Mouse (Mus musculus): Measurements from ENCODE around the gene Ndrg4. TPM values are rescaled to one million over a fixed set of nuclear protein-coding genes. Genes with fewer than 3 reads are reported as not detected.

Gene Ndrg4
- polyA plus RNA-seq (2014; fragmentation: Nextera tagmentation; extraction: Ambion mirVana) = 21.0 and 22.3 TPM in 2 replicates

DNA sequence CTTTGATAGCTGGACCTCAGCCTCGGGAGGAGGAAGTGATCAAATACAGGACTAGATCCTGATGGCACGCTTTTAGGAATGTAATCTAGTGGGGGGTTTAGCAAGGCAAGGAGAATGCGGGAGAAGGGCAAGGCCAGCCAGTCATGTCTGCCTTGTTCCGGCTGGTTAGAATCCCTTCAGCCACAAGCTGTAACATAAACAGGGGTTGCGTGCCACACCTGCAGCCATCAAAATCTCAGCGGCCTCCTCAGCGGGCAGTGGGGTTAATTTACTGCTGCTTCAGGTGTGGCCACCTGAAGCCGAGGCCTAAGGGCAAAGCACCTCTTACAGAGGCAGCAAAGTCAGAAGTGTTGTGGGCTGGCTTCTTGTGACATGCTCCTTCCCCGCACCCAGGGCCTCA, at the start of gene Ndrg4:
Ndrg4 (plus strand) TSS at position 350 of the 400 bp plus-strand sequence.
- no peaks in the 10 kb centered on the region for H3K36me3 ChIP-seq (ENCODE audit: control insufficient read depth, insufficient read depth, low read length)
- H3K27ac ChIP-seq (ENCODE audit: low read length) = no peak within 1 kb of the TSS
- H3K4me1 ChIP-seq (ENCODE audit: control insufficient read depth, insufficient read depth, low read length) = 0 out of 2 replicates have a peak, but pooled peaks cover 9% of the 10 kb centered on the region
- H3K9ac ChIP-seq (replicated peaks; ENCODE audit: low read depth, low read length) = peak within 1 kb of the TSS; percentile 28; the same call in 1 of the 2 replicates
- peak within 1 kb of the TSS; percentile 99 for H3K4me2 ChIP-seq (replicated peaks; ENCODE audit: low read depth, low read length)
- H3K9me3 ChIP-seq (ENCODE audit: control insufficient read depth, low read depth, low read length) = no peaks in the 10 kb centered on the region
- WGBS = 38% methylated on average over 9 of the region's 9 CpGs
- peak within 1 kb of the TSS; percentile 54 for H3K4me3 ChIP-seq (ENCODE audit: low read depth, low read length)
- no peak for ATAC-seq (ENCODE audit: insufficient number of reproducible peaks, insufficient read depth, low FRiP score, low read depth)
- H3K27me3 ChIP-seq (ENCODE audit: control insufficient read depth, insufficient read depth, low read length) = peaks cover 25% of the 10 kb centered on the region

DNA sequence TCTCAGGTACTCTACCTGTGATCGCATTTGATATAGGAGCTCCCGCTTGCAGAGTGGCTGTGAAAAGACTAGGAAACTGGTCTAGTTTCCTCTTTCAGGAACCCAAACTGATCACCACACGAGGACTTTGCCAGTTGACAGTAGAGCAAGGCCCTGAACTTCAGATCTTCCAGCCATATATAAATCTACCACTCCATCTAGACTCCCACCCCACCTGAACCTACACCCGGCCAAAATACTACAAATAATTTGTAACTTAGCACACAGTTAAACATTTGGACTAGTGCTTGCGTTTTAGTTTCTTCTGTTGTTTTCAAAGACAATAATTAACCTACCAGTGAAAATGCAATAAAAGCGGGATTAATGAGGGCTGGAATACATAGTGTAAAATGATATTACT, 43.9 kb upstream of the Ndrg4 start:
- no peaks in the 10 kb centered on the region for H3K36me3 ChIP-seq (ENCODE audit: control insufficient read depth, insufficient read depth, low read length)
- no peak overlapping the region for H3K9ac ChIP-seq (replicated peaks; ENCODE audit: low read depth, low read length)
- peak overlapping the region; percentile 56 for H3K4me3 ChIP-seq (ENCODE audit: low read depth, low read length)
- 80% methylated on average over 6 of the region's 6 CpGs for whole genome bisulfite sequencing
- peak overlapping the region; percentile 59; the same call in 1 of the 2 replicates for H3K4me2 ChIP-seq (replicated peaks; ENCODE audit: low read depth, low read length)
- no peaks in the 10 kb centered on the region for H3K4me1 ChIP-seq (ENCODE audit: control insufficient read depth, insufficient read depth, low read length)
- no peaks in the 10 kb centered on the region for H3K27me3 ChIP-seq (ENCODE audit: control insufficient read depth, insufficient read depth, low read length)
- no peaks in the 10 kb centered on the region for H3K9me3 ChIP-seq (ENCODE audit: control insufficient read depth, low read depth, low read length)
- no peak for ATAC-seq (ENCODE audit: insufficient number of reproducible peaks, insufficient read depth, low FRiP score, low read depth)
- no peak overlapping the region for H3K27ac ChIP-seq (ENCODE audit: low read length)

DNA sequence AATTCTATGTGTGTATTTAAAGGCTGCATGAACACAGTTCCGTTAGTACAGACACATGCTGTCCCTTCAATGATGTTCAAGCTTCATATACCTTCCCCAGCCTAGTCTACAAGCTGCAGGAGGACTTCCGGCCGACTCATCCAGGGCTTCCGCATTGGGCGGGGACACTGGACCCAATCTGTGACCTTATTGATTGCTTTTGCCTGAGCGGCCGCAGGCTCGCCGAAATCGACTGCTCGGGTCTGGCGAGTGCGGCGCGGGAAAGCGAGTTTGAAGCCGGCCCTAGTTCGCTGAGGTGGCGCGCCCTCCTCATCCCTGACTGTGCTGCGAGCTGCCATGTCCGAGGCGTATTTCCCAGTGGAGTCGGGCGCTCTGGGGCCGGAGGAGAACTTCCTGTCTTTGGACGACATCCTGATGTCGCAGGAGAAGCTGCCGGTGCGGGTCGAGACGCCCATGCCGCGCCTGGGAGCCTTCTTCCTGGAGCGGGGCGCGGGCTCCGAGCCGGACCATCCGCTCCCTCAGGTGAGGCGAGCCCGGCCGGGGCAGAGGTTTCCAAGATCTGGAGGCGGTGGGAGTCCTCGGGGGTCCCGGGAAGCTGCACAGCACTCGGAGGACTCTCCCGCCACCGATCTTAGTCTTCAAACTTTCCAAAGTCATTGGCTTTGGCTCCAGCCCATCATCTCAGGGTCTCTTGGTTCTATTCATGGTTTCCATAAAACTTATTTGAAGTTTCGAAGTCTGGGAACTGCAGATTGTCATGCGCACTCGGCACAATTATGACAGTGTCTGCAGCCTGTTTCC, 43.3 kb upstream of the Ndrg4 start, which contains the start of gene Gins3:
Gins3 (plus strand) TSS at position 192 of the 801 bp plus-strand sequence.
- Histone ChIP-seq H3K27me3 (ENCODE audit: control insufficient read depth, insufficient read depth, low read length) (no peaks in the 10 kb centered on the region), H3K4me1 (ENCODE audit: control insufficient read depth, insufficient read depth, low read length) (no peaks in the 10 kb centered on the region), H3K9ac (replicated peaks; ENCODE audit: low read depth, low read length) (peak within 1 kb of the TSS; percentile 34; the same call in 1 of the 2 replicates), H3K27ac (ENCODE audit: low read length) (no peak within 1 kb of the TSS), H3K9me3 (ENCODE audit: control insufficient read depth, low read depth, low read length) (no peaks in the 10 kb centered on the region), H3K4me2 (replicated peaks; ENCODE audit: low read depth, low read length) (peak within 1 kb of the TSS; percentile 59), H3K4me3 (ENCODE audit: low read depth, low read length) (peak within 1 kb of the TSS; percentile 56), H3K36me3 (ENCODE audit: control insufficient read depth, insufficient read depth, low read length) (no peaks in the 10 kb centered on the region)
- peak; percentile 90 for ATAC-seq (ENCODE audit: insufficient number of reproducible peaks, insufficient read depth, low FRiP score, low read depth)
- WGBS = under 1% methylated on average over 52 of the region's 52 CpGs

DNA sequence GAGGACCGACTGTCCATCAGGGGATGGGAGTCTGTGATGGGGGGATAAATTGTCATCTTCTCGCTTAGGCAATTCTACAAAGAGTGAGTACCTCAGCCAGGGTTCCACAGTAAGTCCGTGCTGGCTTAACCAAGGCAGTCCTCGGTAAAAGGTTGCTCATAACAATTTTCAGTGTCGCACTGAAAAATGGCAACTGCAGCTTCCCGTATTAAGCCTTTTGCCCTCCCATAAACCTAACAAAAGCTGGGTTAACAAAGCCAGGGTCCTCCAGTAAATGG, 42.8 kb upstream of the Ndrg4 start:
- Histone ChIP-seq H3K4me1 (ENCODE audit: control insufficient read depth, insufficient read depth, low read length) (no peaks in the 10 kb centered on the region), H3K9me3 (ENCODE audit: control insufficient read depth, low read depth, low read length) (no peaks in the 10 kb centered on the region), H3K9ac (replicated peaks; ENCODE audit: low read depth, low read length) (peak overlapping the region; percentile 34; the same call in 1 of the 2 replicates), H3K4me2 (replicated peaks; ENCODE audit: low read depth, low read length) (peak overlapping the region; percentile 59), H3K36me3 (ENCODE audit: control insufficient read depth, insufficient read depth, low read length) (no peaks in the 10 kb centered on the region), H3K4me3 (ENCODE audit: low read depth, low read length) (peak overlapping the region; percentile 56), H3K27ac (ENCODE audit: low read length) (no peak overlapping the region), H3K27me3 (ENCODE audit: control insufficient read depth, insufficient read depth, low read length) (no peaks in the 10 kb centered on the region)
- ATAC-seq (ENCODE audit: insufficient number of reproducible peaks, insufficient read depth, low FRiP score, low read depth) = no peak
- 3% methylated on average over 6 of the region's 6 CpGs for WGBS

DNA sequence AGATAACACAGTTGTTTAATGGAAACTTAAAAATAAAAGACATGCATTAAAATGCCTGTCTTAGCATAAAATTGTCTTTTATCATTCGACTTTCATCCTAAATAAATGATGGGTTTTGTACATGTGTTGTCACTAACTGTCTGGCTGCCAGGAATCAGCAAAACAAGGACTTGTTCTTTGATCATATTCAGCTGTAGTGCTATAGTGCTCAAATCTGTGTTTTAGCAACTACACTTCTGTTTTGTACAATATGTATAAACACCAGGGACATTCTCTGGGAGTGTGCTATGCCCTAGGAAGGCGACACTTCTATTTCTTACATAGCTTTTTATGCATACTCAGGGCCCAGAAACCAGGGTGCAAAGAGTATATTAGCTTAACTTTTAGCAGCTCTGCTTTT, 31.8 kb upstream of the Ndrg4 start:
- Histone ChIP-seq H3K27ac (ENCODE audit: low read length) (no peak overlapping the region), H3K4me1 (ENCODE audit: control insufficient read depth, insufficient read depth, low read length) (no peaks in the 10 kb centered on the region), H3K36me3 (ENCODE audit: control insufficient read depth, insufficient read depth, low read length) (peaks cover 11% of the 10 kb centered on the region), H3K9me3 (ENCODE audit: control insufficient read depth, low read depth, low read length) (no peaks in the 10 kb centered on the region), H3K27me3 (ENCODE audit: control insufficient read depth, insufficient read depth, low read length) (no peaks in the 10 kb centered on the region), H3K4me2 (replicated peaks; ENCODE audit: low read depth, low read length) (no peak overlapping the region), H3K9ac (replicated peaks; ENCODE audit: low read depth, low read length) (no peak overlapping the region), H3K4me3 (ENCODE audit: low read depth, low read length) (no peak overlapping the region)
- ATAC-seq (ENCODE audit: insufficient number of reproducible peaks, insufficient read depth, low FRiP score, low read depth) = no peak
- WGBS = 91% methylated on average over 2 of the region's 2 CpGs

DNA sequence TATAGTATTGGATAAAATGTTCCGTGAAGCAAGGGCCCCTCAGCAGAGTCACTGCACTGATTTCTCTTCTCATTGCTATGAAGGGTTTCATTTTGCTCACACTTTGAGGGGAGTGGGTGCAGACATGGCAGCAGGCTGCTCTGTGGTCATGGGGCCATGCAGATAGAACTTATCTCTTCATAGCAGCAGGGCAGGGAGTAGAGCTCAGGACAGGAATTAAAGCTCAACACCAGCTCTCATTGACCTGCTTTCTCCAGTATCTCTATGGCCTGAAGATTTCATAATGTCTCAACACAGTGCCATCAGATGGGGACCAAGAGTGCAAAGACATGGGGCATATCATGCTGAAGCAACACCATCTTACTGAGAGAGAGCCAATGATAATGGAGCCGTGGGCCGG, 28.5 kb upstream of the Ndrg4 start:
- no peaks in the 10 kb centered on the region for H3K27me3 ChIP-seq (ENCODE audit: control insufficient read depth, insufficient read depth, low read length)
- no peak overlapping the region for H3K27ac ChIP-seq (ENCODE audit: low read length)
- peaks cover 10% of the 10 kb centered on the region for H3K36me3 ChIP-seq (ENCODE audit: control insufficient read depth, insufficient read depth, low read length)
- ATAC-seq (ENCODE audit: insufficient number of reproducible peaks, insufficient read depth, low FRiP score, low read depth) = no peak
- 85% methylated on average over 3 of the region's 3 CpGs for WGBS
- no peak overlapping the region for H3K4me2 ChIP-seq (replicated peaks; ENCODE audit: low read depth, low read length)
- H3K9ac ChIP-seq (replicated peaks; ENCODE audit: low read depth, low read length) = no peak overlapping the region
- H3K4me1 ChIP-seq (ENCODE audit: control insufficient read depth, insufficient read depth, low read length) = no peaks in the 10 kb centered on the region
- H3K9me3 ChIP-seq (ENCODE audit: control insufficient read depth, low read depth, low read length) = no peaks in the 10 kb centered on the region
- no peak overlapping the region for H3K4me3 ChIP-seq (ENCODE audit: low read depth, low read length)

DNA sequence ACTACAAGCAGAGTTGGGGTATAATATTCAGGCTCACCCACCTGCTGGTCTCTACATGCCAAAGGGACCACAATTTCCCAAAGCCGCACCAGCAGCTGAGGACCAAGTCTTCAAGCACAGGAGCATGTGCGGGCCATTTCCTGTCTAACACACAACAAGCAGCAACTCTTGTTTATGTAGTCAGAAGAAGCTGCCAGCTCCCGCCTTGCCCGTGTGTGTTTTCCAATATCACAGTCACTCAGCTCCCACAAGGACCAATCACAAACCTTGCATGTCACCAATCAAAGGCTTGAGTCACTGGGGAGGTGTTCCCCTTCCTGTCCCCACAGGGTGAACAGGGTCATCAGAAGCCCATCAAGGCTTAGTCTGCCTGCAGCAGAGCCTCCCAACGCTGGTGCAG, 23.4 kb upstream of the Ndrg4 start:
- Histone ChIP-seq H3K36me3 (ENCODE audit: control insufficient read depth, insufficient read depth, low read length) (no peaks in the 10 kb centered on the region), H3K4me1 (ENCODE audit: control insufficient read depth, insufficient read depth, low read length) (no peaks in the 10 kb centered on the region), H3K9ac (replicated peaks; ENCODE audit: low read depth, low read length) (no peak overlapping the region), H3K27ac (ENCODE audit: low read length) (no peak overlapping the region), H3K9me3 (ENCODE audit: control insufficient read depth, low read depth, low read length) (no peaks in the 10 kb centered on the region), H3K4me2 (replicated peaks; ENCODE audit: low read depth, low read length) (no peak overlapping the region), H3K4me3 (ENCODE audit: low read depth, low read length) (no peak overlapping the region), H3K27me3 (ENCODE audit: control insufficient read depth, insufficient read depth, low read length) (no peaks in the 10 kb centered on the region)
- WGBS = 85% methylated on average over 5 of the region's 5 CpGs
- no peak for ATAC-seq (ENCODE audit: insufficient number of reproducible peaks, insufficient read depth, low FRiP score, low read depth)

DNA sequence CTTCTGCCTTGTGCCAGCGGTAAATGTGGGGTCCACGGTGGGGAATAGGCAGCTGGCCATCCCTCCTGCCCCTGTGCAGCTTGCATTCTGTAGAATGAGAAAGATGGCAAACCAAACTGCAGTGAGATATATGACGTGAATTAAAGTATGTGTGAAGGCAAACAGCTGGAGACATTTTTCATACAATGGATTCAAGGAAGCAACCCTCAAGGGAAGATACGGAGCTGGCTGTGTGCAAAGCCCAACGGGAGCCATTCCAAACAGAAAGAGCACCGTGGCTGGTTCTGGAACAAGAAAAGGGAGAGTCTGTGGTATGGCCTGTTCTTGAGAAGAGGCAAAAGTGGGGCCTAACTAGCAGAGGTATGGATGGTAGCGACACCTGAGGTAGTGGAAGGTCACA, 20.9 kb upstream of the Ndrg4 start:
- H3K27me3 ChIP-seq (ENCODE audit: control insufficient read depth, insufficient read depth, low read length) = no peaks in the 10 kb centered on the region
- no peak overlapping the region for H3K4me2 ChIP-seq (replicated peaks; ENCODE audit: low read depth, low read length)
- H3K9me3 ChIP-seq (ENCODE audit: control insufficient read depth, low read depth, low read length) = no peaks in the 10 kb centered on the region
- H3K36me3 ChIP-seq (ENCODE audit: control insufficient read depth, insufficient read depth, low read length) = no peaks in the 10 kb centered on the region
- no peaks in the 10 kb centered on the region for H3K4me1 ChIP-seq (ENCODE audit: control insufficient read depth, insufficient read depth, low read length)
- no peak for ATAC-seq (ENCODE audit: insufficient number of reproducible peaks, insufficient read depth, low FRiP score, low read depth)
- no peak overlapping the region for H3K27ac ChIP-seq (ENCODE audit: low read length)
- H3K9ac ChIP-seq (replicated peaks; ENCODE audit: low read depth, low read length) = no peak overlapping the region
- WGBS = 53% methylated on average over 7 of the region's 7 CpGs
- H3K4me3 ChIP-seq (ENCODE audit: low read depth, low read length) = no peak overlapping the region

All from stomach, embryonic 14.5 days (tissue).